Mouse (Mus musculus): ENCODE data around the gene Serinc2.

- TF ChIP-seq CTCF (IDR thresholded peaks at IDR 0.05; ENCODE audit: low read depth) (no peak), EP300 (IDR thresholded peaks at IDR 0.05; ENCODE audit: low read depth) (no peak)
Observed at GRCm38 (mm10) chr4:130248636-130249035, 30.4 kb downstream of the Serinc2 start.

All from heart, postnatal 0 days (tissue).